Mouse (Mus musculus): ENCODE measurements around the gene Napsa.

Gene Napsa

DNA sequence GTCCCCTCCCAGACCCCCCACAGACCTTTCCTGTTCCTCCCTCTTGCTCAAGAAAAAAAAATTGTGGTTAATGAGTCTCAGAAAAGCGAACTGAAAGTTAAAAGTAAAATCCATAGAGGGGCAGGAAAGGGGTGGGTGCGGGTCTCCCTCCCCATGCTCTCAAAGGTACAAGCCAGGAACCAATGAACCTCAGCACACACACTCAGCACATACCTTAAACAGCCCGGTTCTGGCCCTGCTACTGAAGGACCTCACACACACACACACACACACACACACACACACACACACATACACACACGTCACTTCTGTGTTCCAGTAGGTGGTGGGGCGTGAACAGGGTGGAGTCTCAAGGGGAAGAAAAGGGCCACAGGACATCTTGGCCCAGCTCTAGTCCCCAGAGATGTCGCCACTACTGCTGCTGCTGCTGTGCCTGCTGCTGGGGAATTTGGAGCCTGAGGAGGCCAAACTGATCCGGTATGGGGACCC is at the start of gene Napsa:
TSS of gene Napsa (plus strand) at position 168 of the 489 bp plus-strand sequence.
- no peak for ATAC-seq (ENCODE audit: insufficient number of reproducible peaks, low FRiP score, low TSS enrichment)

DNA sequence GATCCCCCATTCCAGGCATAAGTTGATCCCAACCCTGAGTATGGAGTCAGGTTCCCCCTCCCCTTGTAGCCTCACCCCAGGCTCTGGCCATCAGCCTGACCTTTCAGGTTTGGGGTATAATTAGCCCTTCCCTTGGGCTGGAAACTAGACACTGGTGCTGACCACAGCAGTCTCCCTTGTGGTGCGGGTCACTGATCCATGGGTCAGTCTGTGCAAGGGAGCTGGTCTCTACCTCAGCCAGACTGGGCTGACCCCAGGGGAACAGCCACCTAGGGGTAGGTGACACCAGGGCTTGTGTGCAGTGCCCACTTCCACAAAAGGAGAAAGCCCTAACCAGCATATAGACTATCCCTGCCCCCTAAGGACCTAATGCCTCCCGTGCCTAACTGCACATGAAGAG is 49.1 kb upstream of the Napsa start:
- ATAC-seq (ENCODE audit: insufficient number of reproducible peaks, low FRiP score, low TSS enrichment) = no peak

DNA sequence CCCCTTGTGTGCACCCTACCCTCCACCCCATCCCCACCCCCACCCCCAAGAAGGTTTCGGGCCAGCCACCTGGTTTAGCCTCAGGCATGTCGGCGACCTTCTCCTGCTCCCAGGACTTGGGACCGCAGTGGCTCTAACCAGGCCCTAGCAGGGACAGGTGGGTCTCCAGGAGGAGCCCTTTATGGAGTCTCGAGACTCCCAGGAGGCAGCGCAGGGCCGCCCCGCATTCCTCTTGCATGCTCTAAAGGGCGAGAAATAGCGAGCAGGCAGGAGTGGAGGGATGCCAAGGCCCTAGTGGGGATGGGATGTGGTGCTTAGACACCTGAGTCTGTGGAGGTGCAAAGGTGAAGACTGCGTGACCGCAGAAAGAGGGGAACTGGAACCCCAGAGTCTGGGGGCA is 47.7 kb upstream of the Napsa start, which contains the start of gene Mybpc2:
TSS of gene Mybpc2 (minus strand) at position 155 of the 400 bp plus-strand sequence.
- ATAC-seq (ENCODE audit: insufficient number of reproducible peaks, low FRiP score, low TSS enrichment) = no peak

DNA sequence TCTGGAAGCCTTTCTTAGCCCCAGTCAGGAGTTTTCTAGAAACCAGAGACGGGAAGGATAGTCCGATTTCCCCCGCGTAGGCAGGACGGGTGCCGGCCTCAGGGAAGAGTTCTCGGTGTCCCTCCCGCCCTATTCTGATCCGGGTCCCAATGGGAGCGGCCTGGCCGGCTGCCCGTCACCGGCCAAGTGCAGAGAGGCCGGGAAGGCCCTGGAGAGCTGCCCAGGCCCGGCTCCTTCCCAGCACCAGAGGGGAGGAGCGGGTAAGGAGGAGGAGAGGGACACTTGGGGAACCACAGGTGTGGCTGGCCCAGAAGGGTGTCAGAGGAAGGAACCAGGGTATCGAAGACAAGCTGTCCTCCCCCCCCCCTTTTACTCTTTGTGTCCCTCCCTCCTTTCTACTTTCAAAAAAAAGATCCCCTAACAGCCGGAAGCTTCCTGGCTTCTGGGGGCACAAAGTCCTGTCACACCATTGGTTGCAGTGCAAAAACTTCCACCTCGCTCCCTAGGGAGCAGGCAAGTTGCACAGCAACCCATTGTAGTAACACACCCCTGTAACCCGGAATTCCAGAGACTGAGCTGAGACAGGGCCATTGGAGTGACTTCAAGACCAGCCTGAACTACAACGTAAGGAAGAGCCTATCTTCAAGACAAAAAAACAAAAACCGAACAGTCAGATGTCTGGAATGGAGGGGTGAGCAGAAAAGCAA is 46.9 kb upstream of the Napsa start:
- no peak for ATAC-seq (ENCODE audit: insufficient number of reproducible peaks, low FRiP score, low TSS enrichment)

DNA sequence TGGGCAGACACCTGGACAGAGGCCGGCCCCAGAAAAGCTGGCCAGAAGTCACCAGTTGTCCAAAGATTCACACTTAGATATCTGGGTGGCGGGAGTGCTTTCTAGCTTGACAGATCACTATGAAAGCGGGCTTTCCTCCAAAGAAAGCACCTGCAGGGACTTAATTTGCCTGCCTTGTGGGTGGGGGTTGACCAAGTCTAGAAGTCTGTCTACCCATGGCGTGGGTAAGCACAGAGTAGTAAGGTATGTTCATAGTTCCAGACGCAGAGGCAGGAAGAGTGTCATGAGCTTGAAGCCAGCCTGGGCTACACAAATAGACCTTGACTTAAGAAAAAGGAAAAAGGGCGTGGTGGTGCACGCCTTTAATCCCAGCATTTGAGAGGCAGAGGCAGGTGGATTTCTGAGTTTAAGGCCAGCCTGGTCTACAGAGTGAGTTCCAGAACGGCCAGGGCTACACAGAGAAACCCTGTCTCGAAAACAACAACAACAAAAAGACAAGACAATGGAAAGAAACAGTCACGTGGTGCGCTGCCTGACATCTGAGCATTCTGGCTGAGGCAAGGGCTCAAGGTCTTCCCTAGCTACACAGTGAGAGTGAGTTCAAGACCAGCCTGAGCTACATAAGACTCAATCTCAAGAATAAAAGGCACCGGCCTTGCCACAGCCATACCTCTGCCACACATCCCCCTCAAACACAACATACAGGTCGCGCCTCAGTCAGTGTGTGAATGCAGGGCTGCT is 45.6 kb upstream of the Napsa start:
- ATAC-seq (ENCODE audit: insufficient number of reproducible peaks, low FRiP score, low TSS enrichment) = no peak

DNA sequence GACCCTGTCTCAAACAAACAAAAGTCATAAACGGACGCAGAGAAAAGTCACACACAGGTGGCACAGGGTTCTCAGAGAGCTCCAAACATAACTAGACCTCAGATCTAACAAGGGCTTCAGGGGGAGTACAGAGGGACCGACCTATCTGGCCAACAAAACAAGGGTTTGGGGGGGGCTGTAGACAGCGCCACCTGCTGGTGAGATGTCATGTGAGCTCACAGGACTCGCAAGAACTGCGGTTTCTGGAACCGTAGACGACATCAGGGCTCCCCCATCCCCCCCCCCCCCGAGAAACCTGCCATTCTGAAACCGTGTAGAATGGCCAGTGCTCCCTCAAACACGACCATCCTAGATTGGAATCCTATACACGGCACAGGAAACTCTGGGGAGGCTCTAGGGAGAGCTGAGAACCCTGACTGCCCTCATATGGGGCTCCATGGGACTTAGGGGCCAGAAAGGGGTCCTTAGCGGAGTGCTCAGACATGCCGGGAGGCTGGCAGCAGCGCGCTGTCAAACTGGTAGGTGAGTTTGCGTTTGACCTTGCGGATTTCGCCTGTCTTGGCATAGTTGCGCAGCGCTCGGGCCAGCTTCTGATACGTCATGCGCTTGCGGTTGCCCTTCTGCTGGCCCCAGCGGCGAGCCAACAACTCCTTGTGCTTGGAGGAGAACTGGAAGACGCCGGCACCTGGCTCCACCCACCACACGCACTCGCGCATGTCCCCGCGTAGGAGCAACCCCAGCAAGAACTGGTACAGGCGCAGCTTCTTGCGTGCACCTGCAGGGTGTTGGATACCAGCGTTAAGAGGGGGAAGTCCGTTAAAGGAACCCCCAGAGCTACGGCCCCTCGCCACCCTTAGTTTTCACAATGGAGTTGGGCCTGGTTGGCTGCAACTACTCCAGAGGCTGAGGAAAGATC is 44.4 kb upstream of the Napsa start:
- ATAC-seq (ENCODE audit: insufficient number of reproducible peaks, low FRiP score, low TSS enrichment) = peak; percentile 71; the same call in 1 of the 2 replicates

DNA sequence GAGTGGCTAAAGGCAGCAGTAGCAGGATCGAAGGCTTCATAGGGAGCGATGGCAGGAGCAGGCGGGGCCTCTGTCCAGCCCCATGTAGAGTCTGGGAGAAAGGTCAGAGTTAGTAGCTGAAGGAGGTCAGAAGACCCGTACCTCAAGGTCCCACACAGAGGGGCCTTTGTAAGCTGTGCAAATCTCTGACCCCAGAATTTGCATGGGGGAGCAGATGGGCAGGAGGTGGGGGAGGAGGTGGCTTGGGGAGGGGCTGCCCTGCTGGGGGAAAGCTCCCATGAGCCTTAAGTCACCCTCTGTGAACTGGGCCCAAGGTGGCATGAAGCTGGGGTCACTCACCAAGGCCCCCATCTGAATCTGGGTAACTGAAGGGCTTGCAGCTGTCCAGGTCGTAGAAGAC is 42.7 kb upstream of the Napsa start:
- no peak for ATAC-seq (ENCODE audit: insufficient number of reproducible peaks, low FRiP score, low TSS enrichment)

DNA sequence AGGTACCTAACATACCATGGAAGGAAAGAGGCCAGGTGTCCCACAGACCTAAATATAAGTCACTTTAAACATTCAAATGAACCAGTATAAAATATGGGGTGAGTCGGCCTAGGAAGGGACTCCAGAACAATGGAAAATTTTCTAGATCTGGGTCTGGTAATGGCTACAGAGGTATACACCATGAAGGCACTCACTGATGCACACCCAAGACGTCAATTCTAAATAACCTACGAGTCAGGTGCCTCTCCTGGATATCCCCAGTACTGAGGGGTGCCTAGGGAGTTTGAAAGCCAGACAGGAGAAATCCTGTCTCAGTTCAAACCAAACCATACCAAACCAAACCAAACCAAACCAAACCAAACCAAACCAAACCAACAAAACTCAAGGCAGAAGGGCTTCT is 41.7 kb upstream of the Napsa start:
- ATAC-seq (ENCODE audit: insufficient number of reproducible peaks, low FRiP score, low TSS enrichment) = no peak

DNA sequence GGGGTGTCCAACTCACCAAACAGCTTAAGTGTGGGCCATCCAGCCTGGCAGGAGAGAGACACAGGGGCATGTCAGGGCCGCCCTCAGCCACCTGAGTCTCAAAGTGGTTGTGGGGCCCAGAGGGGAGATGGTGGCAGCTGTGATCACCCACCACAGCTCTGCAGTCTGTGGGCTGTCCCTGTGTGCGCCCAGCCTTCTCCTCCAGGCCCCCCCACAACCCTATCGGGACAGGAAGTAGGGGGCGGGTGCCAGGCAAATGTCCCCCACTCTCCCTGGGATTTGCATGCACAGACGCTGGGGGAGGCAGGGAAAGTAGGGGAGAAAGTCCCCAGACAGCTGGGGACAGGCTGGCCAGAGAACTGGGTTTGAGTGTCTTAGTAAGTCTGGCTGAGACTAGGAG is 41.0 kb upstream of the Napsa start:
- no peak for ATAC-seq (ENCODE audit: insufficient number of reproducible peaks, low FRiP score, low TSS enrichment)

DNA sequence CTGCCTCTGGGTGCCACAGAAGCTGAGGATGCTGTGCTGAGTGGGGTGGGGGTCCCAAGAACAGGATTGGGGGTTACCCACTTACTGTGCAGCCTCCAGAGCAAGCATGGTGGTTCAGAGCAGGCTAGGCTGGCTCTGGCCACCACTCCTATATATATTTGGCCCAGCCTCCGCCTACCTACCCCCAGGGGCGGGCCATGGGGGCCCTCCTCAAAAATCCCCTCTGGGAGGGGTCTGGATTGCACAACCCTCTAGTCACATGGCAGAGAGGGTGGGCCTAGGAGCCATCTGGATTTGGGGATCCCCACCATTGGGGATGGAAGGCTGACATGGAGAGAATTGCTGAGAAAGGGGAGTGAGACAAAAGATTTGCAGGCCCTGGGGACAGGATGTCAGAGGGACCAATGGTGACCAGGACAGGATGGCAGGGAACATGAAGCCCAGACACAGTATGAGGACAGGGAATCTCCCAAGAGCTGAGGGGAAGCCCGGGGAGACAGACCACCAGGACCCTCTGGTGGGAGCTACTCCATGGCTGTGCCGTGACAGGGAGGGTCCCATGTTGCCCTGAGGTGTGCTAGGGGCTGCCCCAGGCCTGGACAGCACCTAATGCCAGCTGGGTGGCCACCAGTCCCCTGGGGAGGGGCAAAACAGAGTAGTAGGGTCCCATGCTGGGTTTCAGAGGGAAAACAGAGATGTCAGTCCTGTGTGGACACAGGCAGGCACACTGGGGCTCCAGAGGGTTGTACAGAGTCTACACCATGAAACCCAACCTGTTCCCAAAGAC is 40.0 kb upstream of the Napsa start, which contains the start of gene Spib:
TSS of gene Spib (minus strand) at position 126 of the 787 bp plus-strand sequence.
- no peak for ATAC-seq (ENCODE audit: insufficient number of reproducible peaks, low FRiP score, low TSS enrichment)

DNA sequence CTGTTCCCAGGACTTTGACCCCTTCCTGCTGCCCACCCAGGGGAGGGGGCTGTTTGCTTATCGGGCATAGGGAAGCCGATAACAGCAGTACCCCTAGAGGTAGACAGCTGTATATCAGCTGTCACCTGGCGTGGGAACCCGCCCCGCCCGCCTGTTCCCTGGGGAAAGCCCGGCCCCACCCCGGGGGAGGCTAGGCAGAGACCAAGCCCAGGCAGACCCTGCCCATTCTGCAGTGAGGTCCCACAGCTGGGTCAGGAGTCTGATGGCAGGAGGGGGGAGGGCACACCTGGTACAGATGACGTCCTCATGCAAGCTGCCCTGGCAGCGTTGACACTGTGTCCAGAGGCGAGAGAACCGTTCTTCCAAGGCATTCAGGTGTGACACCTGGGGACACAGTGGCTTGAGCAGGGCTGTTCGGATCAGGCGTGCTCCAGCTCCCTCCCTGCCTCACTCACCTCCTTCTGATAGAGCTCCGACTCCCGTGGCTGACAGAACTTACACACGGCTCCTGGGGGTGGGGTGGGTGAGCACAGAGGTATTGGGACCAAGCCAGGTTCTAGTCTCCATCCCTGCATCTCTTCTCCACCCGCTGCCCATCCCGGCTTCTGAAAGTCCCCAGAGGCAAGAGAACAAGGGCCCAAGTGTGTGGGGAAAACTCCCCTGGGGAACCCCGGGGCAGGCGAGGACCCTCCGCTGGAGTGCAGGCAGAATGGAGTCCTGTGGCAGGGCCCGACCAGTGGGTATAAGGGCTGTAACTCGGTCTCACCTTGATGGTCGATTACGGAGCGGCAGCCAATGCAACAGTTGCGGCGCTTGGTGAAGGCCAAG is 39.0 kb upstream of the Napsa start:
- ATAC-seq (ENCODE audit: insufficient number of reproducible peaks, low FRiP score, low TSS enrichment) = no peak

DNA sequence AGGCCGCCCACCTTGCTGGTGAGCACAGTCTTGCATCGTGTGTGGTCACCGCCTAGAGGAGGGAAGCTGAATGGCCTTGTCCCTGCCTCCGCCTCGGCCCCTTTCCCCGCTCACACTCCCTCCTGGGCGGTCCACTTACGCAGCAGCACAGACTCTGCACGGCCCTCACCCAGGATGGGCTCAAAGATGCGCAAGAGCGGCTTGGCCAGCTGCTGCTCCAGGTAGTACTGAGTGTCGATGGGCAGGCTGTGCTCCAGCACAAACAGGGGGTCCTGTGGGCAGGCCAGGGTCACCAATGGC is 38.5 kb upstream of the Napsa start:
- ATAC-seq (ENCODE audit: insufficient number of reproducible peaks, low FRiP score, low TSS enrichment) = no peak

DNA sequence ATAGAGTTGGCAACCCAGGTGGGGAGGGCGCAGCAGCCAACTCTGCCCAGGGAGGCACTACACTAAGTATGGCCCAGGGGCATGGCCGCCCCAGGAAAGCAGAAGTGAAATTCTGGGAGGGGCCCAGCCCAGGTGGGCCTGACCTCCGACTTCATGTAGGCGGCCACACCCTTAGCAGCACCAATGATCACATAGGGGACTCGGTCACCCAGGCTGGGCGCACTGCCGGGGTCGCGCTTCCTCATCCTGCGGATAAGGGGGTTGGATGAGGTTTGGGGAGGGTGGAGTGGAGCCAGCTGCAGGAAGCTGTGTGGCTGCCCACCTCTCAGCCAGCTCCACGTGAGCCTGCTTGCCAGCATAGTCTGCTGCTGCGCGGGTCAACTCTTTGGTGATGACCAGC is 37.9 kb upstream of the Napsa start:
- no peak for ATAC-seq (ENCODE audit: insufficient number of reproducible peaks, low FRiP score, low TSS enrichment)

DNA sequence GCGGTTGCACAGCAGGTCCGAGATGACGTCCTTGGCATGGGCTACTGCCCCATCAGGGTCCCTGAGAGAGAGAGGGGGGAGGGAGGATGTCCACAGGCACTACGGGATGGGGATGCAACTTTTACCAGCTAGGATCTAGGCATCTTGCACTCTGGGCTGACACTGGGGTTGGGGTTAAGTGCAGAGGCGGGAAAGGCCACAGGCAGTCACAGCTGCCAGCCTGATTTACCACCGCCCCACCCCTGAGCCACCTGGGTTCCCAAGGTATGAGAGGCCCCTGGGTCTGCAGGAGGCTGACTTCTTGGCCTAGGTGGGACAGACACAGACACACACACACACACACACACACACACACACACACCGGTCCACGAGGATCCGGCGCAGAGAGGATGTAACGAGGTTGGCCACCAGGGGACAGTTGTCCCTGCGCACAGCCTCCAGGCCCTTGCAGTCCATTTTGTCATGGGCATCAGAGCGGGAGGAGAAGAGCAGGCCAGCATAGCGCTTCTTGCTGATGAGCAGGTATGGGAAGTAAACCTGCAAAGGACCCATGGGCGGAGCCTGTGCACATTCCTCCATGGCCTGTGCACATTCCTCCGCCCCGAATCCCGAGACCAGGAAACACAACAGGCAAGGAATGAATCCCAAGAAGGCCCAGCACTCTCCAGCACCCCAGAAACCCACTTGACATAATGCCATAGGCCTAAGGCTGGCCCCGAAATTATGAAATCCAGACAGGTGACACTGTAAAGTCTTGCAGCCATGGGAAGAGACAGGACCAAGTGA is 37.3 kb upstream of the Napsa start:
- no peak for ATAC-seq (ENCODE audit: insufficient number of reproducible peaks, low FRiP score, low TSS enrichment)

DNA sequence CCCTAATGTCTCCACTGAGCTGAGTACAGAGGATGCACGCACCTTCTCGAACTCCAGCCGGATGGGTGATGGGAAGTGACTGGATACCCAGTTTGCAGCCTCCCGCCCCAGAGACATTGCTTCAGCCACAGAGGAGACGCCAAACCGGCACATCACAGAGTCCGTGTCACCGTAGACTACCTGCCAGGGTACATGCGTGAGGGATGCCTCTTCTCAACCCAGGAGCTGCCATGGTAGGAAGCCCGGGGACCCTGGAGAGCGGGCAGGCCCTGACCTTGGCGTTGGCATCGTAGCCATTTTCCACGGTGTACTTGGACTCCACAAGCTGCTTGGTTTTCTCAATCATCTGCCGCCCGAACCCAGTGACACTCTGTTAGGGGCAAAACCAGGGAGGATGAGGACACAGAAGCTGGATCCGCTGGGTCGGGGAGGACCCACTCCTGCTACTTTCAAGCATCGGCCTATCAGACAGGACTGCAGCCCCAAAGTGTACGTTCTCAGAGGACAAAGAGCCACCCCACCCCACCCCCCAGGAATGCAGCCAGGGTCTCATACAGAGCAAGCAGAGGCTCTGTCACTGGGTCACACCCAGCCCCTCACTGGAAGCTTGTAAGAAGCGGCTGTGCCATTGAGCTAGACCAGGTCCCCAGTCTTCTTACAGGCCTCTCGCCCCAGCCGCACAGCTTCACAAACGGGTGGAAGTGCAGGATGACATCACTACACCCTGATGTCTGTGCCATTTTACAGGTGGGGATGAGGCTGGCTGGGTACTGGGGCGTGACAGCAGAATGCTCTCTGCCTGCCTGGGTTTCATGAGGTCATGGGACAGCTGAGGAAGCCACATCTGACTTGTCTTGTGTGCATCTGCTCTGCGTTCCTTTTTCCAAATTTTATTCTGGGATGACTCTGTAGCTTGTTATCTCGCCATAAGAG is 36.3 kb upstream of the Napsa start:
- no peak for ATAC-seq (ENCODE audit: insufficient number of reproducible peaks, low FRiP score, low TSS enrichment)

DNA sequence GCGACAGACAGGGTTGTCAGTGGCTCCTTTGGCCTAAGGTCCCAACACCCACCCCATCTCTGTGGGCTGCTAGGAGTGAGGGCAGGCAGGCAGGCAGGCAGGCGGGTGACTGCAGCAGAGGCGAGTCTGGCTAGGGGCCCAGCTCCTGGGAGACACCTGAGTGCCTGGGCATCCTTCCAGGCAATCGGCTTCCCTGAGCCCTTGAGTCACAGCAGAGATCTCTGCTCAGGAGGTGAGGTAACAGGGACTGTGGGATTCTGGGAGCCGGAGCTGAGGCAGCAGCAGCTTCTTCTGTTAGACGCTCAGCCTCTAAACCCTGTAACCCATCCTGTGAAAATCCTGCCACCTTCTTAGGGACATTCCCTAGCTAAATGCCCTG is 35.6 kb upstream of the Napsa start:
- peak; percentile 50; the same call in 1 of the 2 replicates for ATAC-seq (ENCODE audit: insufficient number of reproducible peaks, low FRiP score, low TSS enrichment)

DNA sequence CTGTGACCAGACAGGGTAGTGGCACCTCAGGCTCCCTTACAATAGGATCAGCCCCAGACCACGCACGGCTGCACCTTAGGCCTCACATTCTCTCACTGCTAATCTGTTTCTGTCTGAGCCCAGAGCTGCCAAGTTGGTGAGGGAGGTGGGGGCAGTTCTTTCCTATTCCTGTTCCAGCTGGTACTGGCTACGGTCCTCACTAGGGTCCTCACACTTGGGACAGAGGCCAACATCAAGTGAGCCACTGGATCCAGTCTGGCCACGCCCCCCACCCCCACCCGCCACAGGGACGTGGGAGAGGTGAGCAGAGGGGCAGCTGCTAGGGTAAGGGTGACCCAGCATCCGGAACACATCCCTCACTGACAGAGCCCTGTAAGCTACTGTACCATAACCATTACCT is 35.2 kb upstream of the Napsa start:
- ATAC-seq (ENCODE audit: insufficient number of reproducible peaks, low FRiP score, low TSS enrichment) = no peak
